Mouse (Mus musculus): ENCODE measurements around the gene Zfp473.
"Not testable (repeated sequence)": the region's sequence is repeated elsewhere in the genome, so short reads cannot be mapped to it uniquely, and the experiment has no call there.

The Zfp473 gene

GRCm38 (mm10) chr7:44741361-44741760, 9.5 kb downstream of the Zfp473 start:
- Histone ChIP-seq H3K27me3 (ENCODE audit: control insufficient read depth, insufficient read depth, low read length, poor library complexity, severe bottlenecking) (no peaks in the 10 kb centered on the region), H3K36me3 (ENCODE audit: control insufficient read depth, insufficient read depth, low read length, poor library complexity, severe bottlenecking) (no peaks in the 10 kb centered on the region)
- DNase-seq (ENCODE audit: low read depth, low spot score): peak; percentile 40

GRCm38 (mm10) chr7:44733723-44734122, 17.1 kb downstream of the Zfp473 start:
- H3K36me3 ChIP-seq (ENCODE audit: control insufficient read depth, insufficient read depth, low read length, poor library complexity, severe bottlenecking): no peaks in the 10 kb centered on the region
- no peak for DNase-seq (ENCODE audit: low read depth, low spot score)
- no peaks in the 10 kb centered on the region for H3K27me3 ChIP-seq (ENCODE audit: control insufficient read depth, insufficient read depth, low read length, poor library complexity, severe bottlenecking)

GRCm38 (mm10) chr7:44728082-44728975, 22.5 kb downstream of the Zfp473 start:
- DNase-seq (ENCODE audit: low read depth, low spot score): no peak
- H3K27me3 ChIP-seq (ENCODE audit: control insufficient read depth, insufficient read depth, low read length, poor library complexity, severe bottlenecking): no peaks in the 10 kb centered on the region
- no peaks in the 10 kb centered on the region for H3K36me3 ChIP-seq (ENCODE audit: control insufficient read depth, insufficient read depth, low read length, poor library complexity, severe bottlenecking)

GRCm38 (mm10) chr7:44727151-44727550, 23.7 kb downstream of the Zfp473 start:
- Histone ChIP-seq H3K27me3 (ENCODE audit: control insufficient read depth, insufficient read depth, low read length, poor library complexity, severe bottlenecking) (no peaks in the 10 kb centered on the region), H3K36me3 (ENCODE audit: control insufficient read depth, insufficient read depth, low read length, poor library complexity, severe bottlenecking) (no peaks in the 10 kb centered on the region)
- DNase-seq (ENCODE audit: low read depth, low spot score): no peak

- Histone ChIP-seq H3K36me3 (ENCODE audit: control insufficient read depth, insufficient read depth, low read length, poor library complexity, severe bottlenecking) (no peaks in the 10 kb centered on the region), H3K27me3 (ENCODE audit: control insufficient read depth, insufficient read depth, low read length, poor library complexity, severe bottlenecking) (no peaks in the 10 kb centered on the region)
- peak; percentile 87 for DNase-seq (ENCODE audit: low read depth, low spot score)
Observed at GRCm38 (mm10) chr7:44726343-44726742, 24.5 kb downstream of the Zfp473 start.

GRCm38 (mm10) chr7:44724316-44724715, 26.5 kb downstream of the Zfp473 start:
- H3K27me3 ChIP-seq (ENCODE audit: control insufficient read depth, insufficient read depth, low read length, poor library complexity, severe bottlenecking): no peaks in the 10 kb centered on the region
- DNase-seq (ENCODE audit: low read depth, low spot score): peak; percentile 69
- H3K36me3 ChIP-seq (ENCODE audit: control insufficient read depth, insufficient read depth, low read length, poor library complexity, severe bottlenecking): no peaks in the 10 kb centered on the region

GRCm38 (mm10) chr7:44722058-44722457, 28.8 kb downstream of the Zfp473 start:
- Histone ChIP-seq H3K36me3 (ENCODE audit: control insufficient read depth, insufficient read depth, low read length, poor library complexity, severe bottlenecking) (no peaks in the 10 kb centered on the region), H3K27me3 (ENCODE audit: control insufficient read depth, insufficient read depth, low read length, poor library complexity, severe bottlenecking) (no peaks in the 10 kb centered on the region)
- DNase-seq (ENCODE audit: low read depth, low spot score): no peak

GRCm38 (mm10) chr7:44709881-44710280, 41.0 kb downstream of the Zfp473 start:
- no peak for DNase-seq (ENCODE audit: low read depth, low spot score)
- no peaks in the 10 kb centered on the region for H3K27me3 ChIP-seq (ENCODE audit: control insufficient read depth, insufficient read depth, low read length, poor library complexity, severe bottlenecking)
- H3K36me3 ChIP-seq (ENCODE audit: control insufficient read depth, insufficient read depth, low read length, poor library complexity, severe bottlenecking): no peaks in the 10 kb centered on the region

- Histone ChIP-seq H3K27me3 (ENCODE audit: control insufficient read depth, insufficient read depth, low read length, poor library complexity, severe bottlenecking) (no peaks in the 10 kb centered on the region), H3K36me3 (ENCODE audit: control insufficient read depth, insufficient read depth, low read length, poor library complexity, severe bottlenecking) (no peaks in the 10 kb centered on the region)
- no peak for DNase-seq (ENCODE audit: low read depth, low spot score)
Observed at GRCm38 (mm10) chr7:44708574-44708973, 42.3 kb downstream of the Zfp473 start, which contains the start of gene Izumo2. Gene Izumo2 (plus strand): TSS chr7:44708742.

- H3K27me3 ChIP-seq (ENCODE audit: control insufficient read depth, insufficient read depth, low read length, poor library complexity, severe bottlenecking); H3K36me3 ChIP-seq (ENCODE audit: control insufficient read depth, insufficient read depth, low read length, poor library complexity, severe bottlenecking); DNase-seq (ENCODE audit: low read depth, low spot score): not testable (repeated sequence)
Observed at GRCm38 (mm10) chr7:44708093-44708492, 42.8 kb downstream of the Zfp473 start.

- no peaks in the 10 kb centered on the region; the same call in 1 of the 2 replicates for H3K27me3 ChIP-seq (ENCODE audit: control insufficient read depth, insufficient read depth, low read length, poor library complexity, severe bottlenecking)
- DNase-seq (ENCODE audit: low read depth, low spot score): no peak
- no peaks in the 10 kb centered on the region for H3K36me3 ChIP-seq (ENCODE audit: control insufficient read depth, insufficient read depth, low read length, poor library complexity, severe bottlenecking)
Observed at GRCm38 (mm10) chr7:44707169-44707675, 43.6 kb downstream of the Zfp473 start.

GRCm38 (mm10) chr7:44706322-44706721, 44.5 kb downstream of the Zfp473 start:
- no peaks in the 10 kb centered on the region; the same call in 1 of the 2 replicates for H3K27me3 ChIP-seq (ENCODE audit: control insufficient read depth, insufficient read depth, low read length, poor library complexity, severe bottlenecking)

GRCm38 (mm10) chr7:44705086-44705485, 45.8 kb downstream of the Zfp473 start:
- Histone ChIP-seq H3K27me3 (ENCODE audit: control insufficient read depth, insufficient read depth, low read length, poor library complexity, severe bottlenecking) (no peaks in the 10 kb centered on the region; the same call in 1 of the 2 replicates), H3K36me3 (ENCODE audit: control insufficient read depth, insufficient read depth, low read length, poor library complexity, severe bottlenecking) (no peaks in the 10 kb centered on the region)
- DNase-seq (ENCODE audit: low read depth, low spot score): no peak

More at GRCm38 (mm10) chr7:44706322-44706721, 44.5 kb downstream of the Zfp473 start:
- no peak for DNase-seq (ENCODE audit: low read depth, low spot score)
- no peaks in the 10 kb centered on the region for H3K36me3 ChIP-seq (ENCODE audit: control insufficient read depth, insufficient read depth, low read length, poor library complexity, severe bottlenecking)

GRCm38 (mm10) chr7:44704363-44704762, 46.5 kb downstream of the Zfp473 start:
- Histone ChIP-seq H3K27me3 (ENCODE audit: control insufficient read depth, insufficient read depth, low read length, poor library complexity, severe bottlenecking) (no peaks in the 10 kb centered on the region; the same call in 1 of the 2 replicates), H3K36me3 (ENCODE audit: control insufficient read depth, insufficient read depth, low read length, poor library complexity, severe bottlenecking) (no peaks in the 10 kb centered on the region)
- peak; percentile 34 for DNase-seq (ENCODE audit: low read depth, low spot score)

- Histone ChIP-seq H3K27me3 (ENCODE audit: control insufficient read depth, insufficient read depth, low read length, poor library complexity, severe bottlenecking) (no peaks in the 10 kb centered on the region; the same call in 1 of the 2 replicates), H3K36me3 (ENCODE audit: control insufficient read depth, insufficient read depth, low read length, poor library complexity, severe bottlenecking) (no peaks in the 10 kb centered on the region)
- no peak for DNase-seq (ENCODE audit: low read depth, low spot score)
Observed at GRCm38 (mm10) chr7:44702985-44703384, 47.9 kb downstream of the Zfp473 start.

All from splenic B cell, adult 2 months (primary cell).